Mouse (Mus musculus) limb, embryonic 14.5 days (tissue): ENCODE data around the gene Katnbl1. TPM values are rescaled to one million over a fixed set of nuclear protein-coding genes. Genes with fewer than 3 reads are reported as not detected.

Experiments
- ATAC-seq: fragments of 200-750 bp; cut with Nextera tagmentation; 2 replicates; pipeline ENCODE4 v1.8.0; 2017; ENCODE audit warnings: low read depth, moderate number of reproducible peaks, moderate TSS enrichment; ENCODE audit not compliant: low FRiP score
- DNase-seq: peaks from one replicate; pipeline ENCODE4 v3.0.0-alpha.2; 2015; ENCODE audit warnings: low spot score
- H3K27ac ChIP-seq: fragments of 300-500 bp; sonication (generic); replicated peaks from 2 replicates; pipeline ENCODE4 v1.5.1; 2014; ENCODE audit warnings: low read depth, mild to moderate bottlenecking, low read length, moderate library complexity, mixed read lengths
- H3K27me3 ChIP-seq: fragments of 300-500 bp; sonication (generic); 2 replicates; pipeline ENCODE4 v1.6.1; 2014; ENCODE audit warnings: low read length, mixed read lengths; ENCODE audit not compliant: control insufficient read depth, insufficient read depth
- H3K36me3 ChIP-seq: fragments of 300-500 bp; sonication (generic); 2 replicates; pipeline ENCODE4 v1.6.1; 2014; ENCODE audit warnings: mild to moderate bottlenecking, low read length, moderate library complexity, mixed read lengths; ENCODE audit not compliant: control insufficient read depth, insufficient read depth
- H3K4me1 ChIP-seq: fragments of 300-500 bp; sonication (generic); 2 replicates; pipeline ENCODE4 v1.6.1; 2014; ENCODE audit warnings: antibody characterized with exemption, low read length, mixed read lengths; ENCODE audit not compliant: control insufficient read depth, insufficient read depth
- H3K4me2 ChIP-seq: fragments of 300-500 bp; sonication (generic); replicated peaks from 2 replicates; pipeline ENCODE4 v1.6.1; 2014; ENCODE audit warnings: low read depth, mild to moderate bottlenecking, low read length, moderate library complexity; ENCODE audit not compliant: severe bottlenecking
- H3K4me3 ChIP-seq: fragments of 300-500 bp; sonication (generic); replicated peaks from 2 replicates; pipeline ENCODE4 v1.5.1; 2014; ENCODE audit warnings: low read length
- H3K9ac ChIP-seq: fragments of 300-500 bp; sonication (generic); 2 replicates; pipeline ENCODE4 v1.6.1; 2014; ENCODE audit warnings: mild to moderate bottlenecking, low read depth, low read length, moderate library complexity; ENCODE audit not compliant: severe bottlenecking
- H3K9me3 ChIP-seq: fragments of 300-500 bp; sonication (generic); 2 replicates; pipeline ENCODE4 v1.6.1; 2016; ENCODE audit warnings: low read length; ENCODE audit not compliant: control insufficient read depth
- POLR2A ChIP-seq: fragments of 200-500 bp; IDR thresholded peaks from 2 replicates; pipeline ENCODE4 v1.8.0; 2012; ENCODE audit warnings: inconsistent platforms, mild to moderate bottlenecking, moderate library complexity, borderline replicate concordance; ENCODE audit not compliant: insufficient read depth, insufficient read length; ENCODE audit errors: extremely low read depth
- WGBS: fragments of 180-500 bp; shearing (Covaris S2); extraction: QIAGEN DNeasy Blood & Tissue Kit; methylation state at CpG from one replicate; pipeline ENCODE4 v1.1.7; 2014; 5-methylcytosine and 5-hydroxymethylcytosine counted together
- polyA plus RNA-seq, 2 experiments: library from polyadenylated mRNA; depleted of rRNA in 1 of 2; stranded (reverse) in 1 of 2; unstranded in 1 of 2; fragments of >200 nt; fragmentation: Nextera tagmentation in 1 of 2; extraction: Ambion mirVana in 1 of 2; gene quantifications; 2 replicates each; pipeline versions ENCODE4 v1.2.1 to v1.2.3; 2012 to 2014

Gene Katnbl1
- polyA plus RNA-seq, 2 experiments, result 21.2 to 50.1 TPM

DNA sequence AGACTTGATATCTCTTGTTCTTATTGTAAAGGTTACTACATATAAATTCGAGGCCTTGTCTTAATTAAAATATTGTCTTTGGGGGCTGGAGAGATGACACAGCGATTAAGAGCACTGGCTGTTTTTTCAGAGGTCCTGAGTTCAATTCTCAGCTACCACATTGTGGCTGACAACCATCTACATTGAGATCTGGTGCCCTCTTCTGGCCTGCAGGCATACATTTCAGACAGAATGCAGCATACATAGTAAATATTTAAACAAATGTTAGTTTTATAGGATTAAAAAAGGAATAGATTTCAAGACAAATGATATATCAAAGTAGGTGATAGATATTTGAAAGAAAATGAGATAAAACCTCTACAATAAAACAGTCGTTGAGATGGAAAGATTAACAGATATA, 81.5 kb downstream of the Katnbl1 start:
- Histone ChIP-seq H3K4me3 (no peak overlapping the region), H3K27ac (no peak overlapping the region), H3K9me3 (no peaks in the 10 kb centered on the region), H3K4me1 (peaks cover 4% of the 10 kb centered on the region; the same call in 1 of the 2 replicates), H3K9ac (no peak overlapping the region), H3K36me3 (peaks cover 24% of the 10 kb centered on the region), H3K27me3 (no peaks in the 10 kb centered on the region), H3K4me2 (no peak overlapping the region)
- DNase-seq (no peak), ATAC-seq (no peak)
- WGBS, result 93% methylated on average over 3 of the region's 3 CpGs
- no peak for TF ChIP-seq POLR2A

Other genes with a start within 250 kb of the Katnbl1 start
- gene Olfr1316, start 244.2 kb upstream of the Katnbl1 start, polyA plus RNA-seq (2012; rRNA removed), result 0.05 TPM in 1 of 2 replicates, not detected in the other
- gene Olfr1316, start 244.2 kb upstream of the Katnbl1 start, polyA plus RNA-seq (2014; fragmentation: Nextera tagmentation; extraction: Ambion mirVana), result not detected in 2 replicates
- gene Olfr1317, start 238.9 kb upstream of the Katnbl1 start, polyA plus RNA-seq (2012; rRNA removed), result not detected in 2 replicates
- gene Olfr1317, start 238.9 kb upstream of the Katnbl1 start, polyA plus RNA-seq (2014; fragmentation: Nextera tagmentation; extraction: Ambion mirVana), result not detected in 2 replicates
- not detected in 2 replicates for gene Olfr1318, start 225.0 kb upstream of the Katnbl1 start, polyA plus RNA-seq (2012; rRNA removed)
- not detected in 2 replicates for gene Olfr1318, start 225.0 kb upstream of the Katnbl1 start, polyA plus RNA-seq (2014; fragmentation: Nextera tagmentation; extraction: Ambion mirVana)
- 39.9 and 64.6 TPM in 2 replicates for gene Lpcat4, start 139.7 kb upstream of the Katnbl1 start, polyA plus RNA-seq (2012; rRNA removed)
- gene Lpcat4, start 139.7 kb upstream of the Katnbl1 start, polyA plus RNA-seq (2014; fragmentation: Nextera tagmentation; extraction: Ambion mirVana), result 19.7 and 20.9 TPM in 2 replicates
- gene Nutm1, start 119.9 kb upstream of the Katnbl1 start, polyA plus RNA-seq (2012; rRNA removed), result not detected in 2 replicates
- not detected in 2 replicates for gene Nutm1, start 119.9 kb upstream of the Katnbl1 start, polyA plus RNA-seq (2014; fragmentation: Nextera tagmentation; extraction: Ambion mirVana)
- 147 and 150 TPM in 2 replicates for gene Nop10, start 117.3 kb upstream of the Katnbl1 start, polyA plus RNA-seq (2012; rRNA removed)
- gene Nop10, start 117.3 kb upstream of the Katnbl1 start, polyA plus RNA-seq (2014; fragmentation: Nextera tagmentation; extraction: Ambion mirVana), result 193 and 210 TPM in 2 replicates
- 32.5 TPM in 2 replicates for gene Slc12a6, start 113.4 kb upstream of the Katnbl1 start, polyA plus RNA-seq (2012; rRNA removed)
- gene Slc12a6, start 113.4 kb upstream of the Katnbl1 start, polyA plus RNA-seq (2014; fragmentation: Nextera tagmentation; extraction: Ambion mirVana), result 14.1 and 15.4 TPM in 2 replicates
- gene Gm21985, start 112.9 kb upstream of the Katnbl1 start, polyA plus RNA-seq (2012; rRNA removed), result 0.03 TPM in 1 of 2 replicates, not detected in the other
- gene Gm21985, start 112.9 kb upstream of the Katnbl1 start, polyA plus RNA-seq (2014; fragmentation: Nextera tagmentation; extraction: Ambion mirVana), result not detected in 2 replicates
- gene Emc4, start 11.2 kb upstream of the Katnbl1 start, polyA plus RNA-seq (2012; rRNA removed), result 75.1 and 83.0 TPM in 2 replicates
- 104 and 108 TPM in 2 replicates for gene Emc4, start 11.2 kb upstream of the Katnbl1 start, polyA plus RNA-seq (2014; fragmentation: Nextera tagmentation; extraction: Ambion mirVana)
- gene Emc7, start 75.8 kb downstream of the Katnbl1 start, polyA plus RNA-seq (2012; rRNA removed), result 9.2 and 11.7 TPM in 2 replicates
- gene Emc7, start 75.8 kb downstream of the Katnbl1 start, polyA plus RNA-seq (2014; fragmentation: Nextera tagmentation; extraction: Ambion mirVana), result 18.3 and 18.4 TPM in 2 replicates
- gene Chrm5, start 101.6 kb downstream of the Katnbl1 start, polyA plus RNA-seq (2012; rRNA removed), result 0.08 TPM in 1 of 2 replicates, not detected in the other
- gene Chrm5, start 101.6 kb downstream of the Katnbl1 start, polyA plus RNA-seq (2014; fragmentation: Nextera tagmentation; extraction: Ambion mirVana), result not detected in 2 replicates
- 8.7 and 10.7 TPM in 2 replicates for gene Aven, start 113.8 kb downstream of the Katnbl1 start, polyA plus RNA-seq (2012; rRNA removed)
- gene Aven, start 113.8 kb downstream of the Katnbl1 start, polyA plus RNA-seq (2014; fragmentation: Nextera tagmentation; extraction: Ambion mirVana), result 8.0 and 9.0 TPM in 2 replicates